Mouse (Mus musculus) G1E (cell line): Measurements from ENCODE around the gene Ccdc96. TPM values are rescaled to one million over a fixed set of nuclear protein-coding genes. Genes with fewer than 3 reads are reported as not detected.

Source experiments
- ATAC-seq: 2 replicates; pipeline ENCODE4 v1.8.0; 2016; ENCODE audit warnings: mild to moderate bottlenecking; ENCODE audit not compliant: insufficient number of reproducible peaks, poor library complexity, low FRiP score, severe bottlenecking; ENCODE audit errors: extremely low read depth
- DNase-seq: peaks from one replicate; pipeline ENCODE4 v3.0.0; 2012; ENCODE audit warnings: low spot score
- H3K27me3 ChIP-seq: 2 replicates; pipeline ENCODE4 v1.6.1; 2012; ENCODE audit warnings: mild to moderate bottlenecking, low read length, inconsistent platforms; ENCODE audit not compliant: insufficient read depth
- H3K36me3 ChIP-seq: replicated peaks from 2 replicates; pipeline ENCODE3; 2012; ENCODE audit warnings: mild to moderate bottlenecking, inconsistent platforms
- H3K4me1 ChIP-seq: 2 replicates; pipeline ENCODE4 v1.6.1; 2012; ENCODE audit warnings: low read depth, low read length, inconsistent platforms, mixed read lengths; ENCODE audit not compliant: insufficient read depth
- H3K4me3 ChIP-seq: 2 replicates; pipeline ENCODE4 v1.5.1; 2012; ENCODE audit warnings: low read depth, mild to moderate bottlenecking, inconsistent platforms, low read length, moderate library complexity, mixed read lengths
- H3K9me3 ChIP-seq: replicated peaks from 2 replicates; pipeline ENCODE4 v1.6.1; 2012; ENCODE audit warnings: inconsistent platforms
- CTCF ChIP-seq: IDR thresholded peaks from 2 replicates; pipeline ENCODE4 v1.5.1; 2012; ENCODE audit warnings: low read depth, low read length, inconsistent platforms, mixed read lengths
- GATA1 ChIP-seq: IDR thresholded peaks from 2 replicates; pipeline ENCODE4 v1.6.1; 2012; ENCODE audit warnings: borderline replicate concordance, low read length, inconsistent platforms, mixed read lengths
- GATA2 ChIP-seq: IDR thresholded peaks from 2 replicates; pipeline ENCODE4 v1.6.1; 2012; ENCODE audit warnings: low read depth, low read length, inconsistent platforms, borderline replicate concordance
- POLR2AphosphoS5 ChIP-seq: IDR thresholded peaks from 2 replicates; pipeline ENCODE4 v1.6.1; 2012; ENCODE audit warnings: low read depth, low read length, inconsistent platforms; ENCODE audit not compliant: insufficient replicate concordance
- TAL1 ChIP-seq: conservative IDR thresholded peaks from 2 replicates; pipeline ENCODE4 v1.6.1; 2012; ENCODE audit warnings: low read depth, low read length, inconsistent platforms, mixed read lengths
- polyA plus RNA-seq: library from polyadenylated mRNA; stranded (reverse); fragments of >175 nt; gene quantifications from 2 replicates; pipeline ENCODE4 v1.2.3, GENCODE M21; 2012
- total RNA-seq, 2 experiments: library from RNA; stranded (forward) in 1 of 2; stranded (reverse) in 1 of 2; fragments of 200-1000 nt in 1 of 2; fragments of >200 nt in 1 of 2; fragmentation: Nextera tagmentation in 1 of 2; gene quantifications; 2 replicates each; pipeline ENCODE4 v1.2.3; 2014 to 2017

Gene Ccdc96
- total and polyA plus RNA-seq, 3 experiments: 0.25 to 0.60 TPM; not detected in 1

- Histone ChIP-seq H3K36me3 (peaks cover 71% of the 10 kb centered on the region), H3K9me3 (no peaks in the 10 kb centered on the region), H3K4me1 (peaks cover 64% of the 10 kb centered on the region), H3K4me3 (no peak overlapping the region), H3K27me3 (peaks cover 5% of the 10 kb centered on the region)
- DNase-seq (no peak), ATAC-seq (no peak)
- TF ChIP-seq GATA1 (no peak), POLR2AphosphoS5 (no peak), CTCF (no peak), TAL1 (no peak), GATA2 (no peak)
Observed at GRCm38 (mm10) chr5:36480398-36480797, 4.0 kb upstream of the Ccdc96 start.

- H3K9me3 ChIP-seq: no peaks in the 10 kb centered on the region
- H3K36me3 ChIP-seq: peaks cover 65% of the 10 kb centered on the region
- TF ChIP-seq CTCF: no peak
- TF ChIP-seq GATA2: no peak
- TF ChIP-seq TAL1: no peak
- no peak for TF ChIP-seq POLR2AphosphoS5
- no peak for TF ChIP-seq GATA1
- H3K4me3 ChIP-seq: no peak overlapping the region
- H3K27me3 ChIP-seq: peaks cover 12% of the 10 kb centered on the region
- ATAC-seq: no peak
- H3K4me1 ChIP-seq: peaks cover 67% of the 10 kb centered on the region
- no peak for DNase-seq
Observed at GRCm38 (mm10) chr5:36481114-36481513, 3.3 kb upstream of the Ccdc96 start.

GRCm38 (mm10) chr5:36483203-36484101, 936 bp upstream of the Ccdc96 start:
- TF ChIP-seq POLR2AphosphoS5: no peak
- no peaks in the 10 kb centered on the region for H3K9me3 ChIP-seq
- H3K4me1 ChIP-seq: peaks cover 63% of the 10 kb centered on the region
- no peak for ATAC-seq
- peak; percentile 40 for DNase-seq
- peaks cover 13% of the 10 kb centered on the region for H3K27me3 ChIP-seq
- peak overlapping the region; percentile 96 for H3K4me3 ChIP-seq
- H3K36me3 ChIP-seq: peaks cover 43% of the 10 kb centered on the region

- ATAC-seq (no peak), DNase-seq (no peak)
- peak overlapping the region; percentile 96; the same call in 1 of the 2 replicates for H3K4me3 ChIP-seq
- H3K36me3 ChIP-seq: peaks cover 28% of the 10 kb centered on the region
- H3K9me3 ChIP-seq: no peaks in the 10 kb centered on the region
- H3K27me3 ChIP-seq: peaks cover 13% of the 10 kb centered on the region
- H3K4me1 ChIP-seq: peaks cover 46% of the 10 kb centered on the region
- TF ChIP-seq POLR2AphosphoS5 (no peak), GATA1 (no peak), CTCF (no peak), TAL1 (no peak), GATA2 (no peak)
Observed at GRCm38 (mm10) chr5:36485306-36485705, 918 bp downstream of the Ccdc96 start.

GRCm38 (mm10) chr5:36489225-36489624, 4.8 kb downstream of the Ccdc96 start:
- DNase-seq (no peak), ATAC-seq (no peak)
- peaks cover 13% of the 10 kb centered on the region for H3K27me3 ChIP-seq
- no peak overlapping the region for H3K4me3 ChIP-seq
- peaks cover 13% of the 10 kb centered on the region for H3K4me1 ChIP-seq
- no peaks in the 10 kb centered on the region for H3K9me3 ChIP-seq
- TF ChIP-seq POLR2AphosphoS5 (no peak), GATA1 (no peak), CTCF (no peak), GATA2 (no peak), TAL1 (no peak)
- H3K36me3 ChIP-seq: peaks cover 38% of the 10 kb centered on the region

GRCm38 (mm10) chr5:36493919-36494318, 9.5 kb downstream of the Ccdc96 start:
- H3K4me3 ChIP-seq: no peak overlapping the region
- TF ChIP-seq POLR2AphosphoS5 (no peak), GATA1 (no peak), GATA2 (no peak), CTCF (no peak), TAL1 (no peak)
- DNase-seq (no peak), ATAC-seq (no peak)
- peaks cover 70% of the 10 kb centered on the region for H3K36me3 ChIP-seq
- no peaks in the 10 kb centered on the region for H3K4me1 ChIP-seq
- no peaks in the 10 kb centered on the region for H3K27me3 ChIP-seq
- no peaks in the 10 kb centered on the region for H3K9me3 ChIP-seq
